Mouse (Mus musculus) spleen, adult 2 months (tissue): ENCODE measurements at regions not wholly inside any gene's neighbourhood (a gene's known extent, or its start where the extent isn't known, plus 50 kb on each side); places are given as distances from the start of the nearest gene placed in this dataset.

Experiments used
- CTCF ChIP-seq: fragments of 200-500 bp; IDR thresholded peaks from 2 replicates; pipeline ENCODE4 v1.5.1; 2011; ENCODE audit warnings: mild to moderate bottlenecking, inconsistent platforms; ENCODE audit not compliant: insufficient read depth, insufficient read length, insufficient replicate concordance; ENCODE audit errors: extremely low read depth
- POLR2A ChIP-seq: fragments of 200-500 bp; IDR thresholded peaks from 2 replicates; pipeline ENCODE4 v1.6.1; 2011; ENCODE audit warnings: low read depth, low read length, inconsistent platforms

DNA sequence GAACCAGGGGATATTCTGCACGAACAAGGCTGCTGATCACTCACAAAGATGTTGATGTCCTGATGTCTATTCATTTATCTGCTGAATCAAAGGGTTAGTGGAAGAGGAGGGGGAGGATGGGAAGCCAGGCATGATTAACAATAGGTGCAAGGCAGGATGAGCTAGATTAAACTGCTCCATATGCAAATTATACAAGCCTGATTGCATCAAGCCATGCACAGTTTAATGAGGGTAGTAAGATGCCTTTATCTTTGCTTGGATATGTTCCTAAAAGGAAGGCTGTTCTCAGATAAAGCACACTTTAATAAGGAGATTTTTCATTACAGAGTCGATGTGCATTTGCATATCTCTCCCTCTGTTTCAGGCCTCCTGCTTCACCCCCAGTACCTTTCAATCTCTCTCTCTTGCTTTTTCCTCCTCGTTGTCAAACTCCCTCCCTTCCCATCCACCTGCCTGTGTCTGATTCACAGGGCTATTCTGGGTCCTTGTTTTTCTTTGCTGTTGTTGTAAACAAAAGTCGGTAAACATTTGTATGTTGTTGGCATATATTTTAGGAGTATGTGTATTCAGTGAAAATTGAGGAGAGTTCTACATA lies 615.8 kb upstream of the Nox3 start:
- TF ChIP-seq CTCF, result no peak
- TF ChIP-seq POLR2A, result no peak
